Mouse (Mus musculus) c-Kit-positive CD71-negative TER-119-negative erythroid progenitor cells, embryonic 14.5 days (primary cell): ENCODE data around the gene Serbp1.

Experiments used
- DNase-seq: peaks from one replicate; pipeline ENCODE4 v3.0.0-alpha.2; 2013; ENCODE audit warnings: low read depth

Gene Serbp1

GRCm38 (mm10) chr6:67235649-67236048 lies 2.3 kb upstream of the Serbp1 start:
- DNase-seq = no peak

- DNase-seq = no peak
These were observed 1.3 kb upstream of the Serbp1 start for GRCm38 (mm10) chr6:67236491-67237234.

GRCm38 (mm10) chr6:67241263-67241662 lies 3.3 kb downstream of the Serbp1 start:
- no peak for DNase-seq

GRCm38 (mm10) chr6:67243765-67244420 lies 5.9 kb downstream of the Serbp1 start:
- no peak for DNase-seq

GRCm38 (mm10) chr6:67244451-67244850 lies 6.5 kb downstream of the Serbp1 start:
- no peak for DNase-seq

GRCm38 (mm10) chr6:67251095-67251494 lies 13.1 kb downstream of the Serbp1 start:
- no peak for DNase-seq

- no peak for DNase-seq
These were observed 27.0 kb downstream of the Serbp1 start for GRCm38 (mm10) chr6:67264935-67265334.

GRCm38 (mm10) chr6:67266159-67266657 lies 28.2 kb downstream of the Serbp1 start:
- no peak for DNase-seq

GRCm38 (mm10) chr6:67266664-67267407 lies 28.9 kb downstream of the Serbp1 start:
- peak; percentile 94 for DNase-seq

- DNase-seq = no peak
These were observed 29.6 kb downstream of the Serbp1 start for GRCm38 (mm10) chr6:67267408-67268244.

- DNase-seq = no peak
These were observed 30.3 kb downstream of the Serbp1 start for GRCm38 (mm10) chr6:67268245-67268612.

- DNase-seq = no peak
These were observed 31.0 kb downstream of the Serbp1 start for GRCm38 (mm10) chr6:67268983-67269382.

GRCm38 (mm10) chr6:67269459-67269858 lies 31.5 kb downstream of the Serbp1 start:
- no peak for DNase-seq

GRCm38 (mm10) chr6:67277944-67278343 lies 40.0 kb downstream of the Serbp1 start:
- no peak for DNase-seq

GRCm38 (mm10) chr6:67281614-67282197 lies 43.7 kb downstream of the Serbp1 start:
- no peak for DNase-seq

- no peak for DNase-seq
These were observed 44.9 kb downstream of the Serbp1 start for GRCm38 (mm10) chr6:67282897-67283296.

GRCm38 (mm10) chr6:67292042-67292623 lies 54.2 kb downstream of the Serbp1 start:
- DNase-seq = no peak

GRCm38 (mm10) chr6:67296126-67296525 lies 58.1 kb downstream of the Serbp1 start:
- DNase-seq = no peak

GRCm38 (mm10) chr6:67298742-67299141 lies 60.8 kb downstream of the Serbp1 start:
- no peak for DNase-seq

- DNase-seq = no peak
These were observed 62.3 kb downstream of the Serbp1 start for GRCm38 (mm10) chr6:67300300-67300699.

GRCm38 (mm10) chr6:67300710-67301163 lies 62.8 kb downstream of the Serbp1 start:
- no peak for DNase-seq
